Mouse (Mus musculus) midbrain, postnatal 0 days (tissue): ENCODE results near the gene Khnyn. TPM values are rescaled to one million over a fixed set of nuclear protein-coding genes. Genes with fewer than 3 reads are reported as not detected.

Source experiments
- ATAC-seq: fragments of 200-750 bp; cut with Nextera tagmentation; 2 replicates; pipeline ENCODE4 v1.8.0; 2017; ENCODE audit warnings: moderate number of reproducible peaks, mild to moderate bottlenecking, moderate TSS enrichment, moderate library complexity; ENCODE audit not compliant: low FRiP score
- DNase-seq: peaks from one replicate; pipeline ENCODE4 v3.0.0-alpha.2; 2015; ENCODE audit warnings: low spot score
- H3K27ac ChIP-seq: fragments of 300-500 bp; sonication (generic); 2 replicates; pipeline ENCODE4 v1.5.1; 2014; ENCODE audit warnings: low read depth, mild to moderate bottlenecking, low read length, mixed read lengths
- H3K27me3 ChIP-seq: fragments of 300-500 bp; sonication (generic); 2 replicates; pipeline ENCODE4 v1.6.1; 2014; ENCODE audit warnings: low read length, control low read depth, mixed read lengths; ENCODE audit not compliant: insufficient read depth
- H3K36me3 ChIP-seq: fragments of 300-500 bp; sonication (generic); 2 replicates; pipeline ENCODE4 v1.6.1; 2014; ENCODE audit warnings: low read length, control low read depth, mixed read lengths; ENCODE audit not compliant: insufficient read depth
- H3K4me1 ChIP-seq: fragments of 300-500 bp; sonication (generic); 2 replicates; pipeline ENCODE4 v1.6.1; 2014; ENCODE audit warnings: mild to moderate bottlenecking, control low read depth, antibody characterized with exemption, low read length, mixed read lengths; ENCODE audit not compliant: insufficient read depth
- H3K4me2 ChIP-seq: fragments of 300-500 bp; sonication (generic); 2 replicates; pipeline ENCODE4 v1.6.1; 2014; ENCODE audit warnings: low read depth, mild to moderate bottlenecking, low read length, mixed read lengths; ENCODE audit not compliant: poor library complexity, severe bottlenecking
- H3K4me3 ChIP-seq: fragments of 300-500 bp; sonication (generic); 2 replicates; pipeline ENCODE4 v1.5.1; 2014; ENCODE audit warnings: low read depth, mild to moderate bottlenecking, low read length, moderate library complexity
- H3K9ac ChIP-seq: fragments of 300-500 bp; sonication (generic); replicated peaks from 2 replicates; pipeline ENCODE4 v1.6.1; 2014; ENCODE audit warnings: mild to moderate bottlenecking, low read length, moderate library complexity, mixed read lengths; ENCODE audit not compliant: poor library complexity, severe bottlenecking
- H3K9me3 ChIP-seq: fragments of 300-500 bp; sonication (generic); 2 replicates; pipeline ENCODE4 v1.6.1; 2016; ENCODE audit warnings: low read length, control low read depth
- CTCF ChIP-seq: IDR thresholded peaks from 2 replicates; pipeline ENCODE4 v1.5.1; 2016; ENCODE audit warnings: antibody characterized with exemption, mild to moderate bottlenecking
- WGBS: fragments of 180-500 bp; shearing (Covaris S2); extraction: QIAGEN DNeasy Blood & Tissue Kit; methylation state at CpG from one replicate; pipeline ENCODE4 v1.1.7; 2014; 5-methylcytosine and 5-hydroxymethylcytosine counted together
- polyA plus RNA-seq: library from polyadenylated mRNA; unstranded; fragments of >200 nt; fragmentation: Nextera tagmentation; extraction: Ambion mirVana; gene quantifications from 2 replicates; pipeline ENCODE4 v1.2.1, GENCODE M21; 2015
- total RNA-seq: library from RNA; depleted of rRNA; stranded (reverse); fragments of >200 nt; gene quantifications from 2 replicates; pipeline ENCODE4 v1.2.3, GENCODE M21; 2014

The Khnyn gene
- total and polyA plus RNA-seq, 2 experiments from 2014 or later = 6.3 to 14.2 TPM

DNA sequence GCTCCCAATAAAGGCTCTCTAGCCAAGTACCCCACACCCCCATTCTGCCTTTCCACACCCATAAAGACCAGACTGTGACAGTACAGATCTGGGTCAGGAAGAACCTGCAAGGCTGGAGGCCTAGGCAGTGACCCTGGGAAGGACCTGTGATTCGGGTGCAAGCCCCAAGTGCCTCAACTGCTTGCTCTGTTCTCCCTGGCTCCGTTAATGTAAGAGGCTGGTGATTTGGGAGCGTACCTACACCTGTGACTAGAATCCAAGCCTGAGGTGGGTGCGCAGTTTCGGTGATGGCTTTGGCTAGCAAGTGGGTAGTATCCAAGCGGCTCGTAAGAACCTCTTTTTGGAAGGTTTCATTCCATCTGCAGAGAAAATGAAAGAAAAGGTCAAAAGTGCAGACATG, 14.2 kb downstream of the Khnyn start:
- H3K4me3 ChIP-seq = no peak overlapping the region
- no peak overlapping the region for H3K27ac ChIP-seq
- peaks cover 42% of the 10 kb centered on the region for H3K36me3 ChIP-seq
- H3K27me3 ChIP-seq = no peaks in the 10 kb centered on the region
- no peak overlapping the region for H3K9ac ChIP-seq
- peaks cover 4% of the 10 kb centered on the region; the same call in 1 of the 2 replicates for H3K4me1 ChIP-seq
- no peak for ATAC-seq
- H3K4me2 ChIP-seq = peak overlapping the region; percentile 84
- no peak for DNase-seq
- no peaks in the 10 kb centered on the region for H3K9me3 ChIP-seq
- 90% methylated on average over 7 of the region's 7 CpGs for WGBS
- TF ChIP-seq CTCF = no peak

DNA sequence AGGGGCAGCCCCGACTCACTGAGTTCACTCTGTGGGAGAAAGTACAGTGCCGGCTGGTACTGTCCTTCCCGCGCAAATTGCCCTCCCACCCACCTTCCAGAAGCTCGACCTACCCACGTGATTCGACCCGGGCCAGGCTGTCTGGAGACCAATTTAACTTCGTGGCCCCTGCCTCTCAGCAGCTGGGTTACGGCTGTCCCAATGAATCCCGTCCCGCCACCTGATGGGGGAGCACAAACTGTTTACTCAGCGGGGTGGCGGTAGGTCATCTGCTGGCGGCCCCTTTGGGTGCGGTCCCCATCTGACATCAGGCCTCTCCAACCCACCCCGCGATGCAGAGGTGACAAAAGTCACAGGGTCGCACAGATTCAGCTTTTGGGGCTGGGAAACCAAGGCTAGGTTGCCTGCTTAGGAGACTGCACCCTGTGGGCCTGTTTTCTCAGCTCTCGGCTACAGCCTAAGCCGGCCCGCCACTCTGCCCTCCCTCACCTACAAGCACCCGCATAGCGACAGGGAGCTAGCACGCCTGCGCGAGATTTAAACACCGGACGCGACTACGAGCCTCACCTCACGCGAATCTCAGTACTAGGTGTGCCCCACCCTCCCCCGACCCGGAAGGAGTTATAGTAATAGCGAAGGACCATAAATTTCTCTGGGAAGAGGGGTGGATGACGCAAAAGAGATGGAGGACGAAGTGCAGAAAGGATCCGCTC, 15.1 kb downstream of the Khnyn start, which contains the start of gene Sdr39u1:
TSS of gene Sdr39u1 (minus strand) at position 593 of the 713 bp plus-strand sequence.
- ATAC-seq = peak; percentile 96
- H3K9ac ChIP-seq = peak within 1 kb of the TSS; percentile 77
- no peaks in the 10 kb centered on the region for H3K9me3 ChIP-seq
- DNase-seq = peak; percentile 97
- peak; percentile 21; the same call in 1 of the 2 replicates for TF ChIP-seq CTCF
- H3K36me3 ChIP-seq = peaks cover 33% of the 10 kb centered on the region
- peak within 1 kb of the TSS; percentile 89 for H3K27ac ChIP-seq
- peak within 1 kb of the TSS; percentile 48 for H3K4me3 ChIP-seq
- H3K27me3 ChIP-seq = no peaks in the 10 kb centered on the region
- peaks cover 4% of the 10 kb centered on the region; the same call in 1 of the 2 replicates for H3K4me1 ChIP-seq
- peak within 1 kb of the TSS; percentile 84 for H3K4me2 ChIP-seq
- WGBS = 2% methylated on average over 39 of the region's 39 CpGs

GRCm38 (mm10) chr14:55900414-55900755, 15.6 kb downstream of the Khnyn start:
- Histone ChIP-seq H3K4me3 (peak overlapping the region; percentile 48), H3K9ac (peak overlapping the region; percentile 77), H3K36me3 (peaks cover 27% of the 10 kb centered on the region), H3K4me1 (peaks cover 4% of the 10 kb centered on the region; the same call in 1 of the 2 replicates), H3K9me3 (no peaks in the 10 kb centered on the region), H3K4me2 (peak overlapping the region; percentile 84), H3K27ac (peak overlapping the region; percentile 89), H3K27me3 (no peaks in the 10 kb centered on the region)
- ATAC-seq (peak; percentile 53), DNase-seq (no peak)
- 6% methylated on average over 12 of the region's 12 CpGs for WGBS
- no peak for TF ChIP-seq CTCF

- Histone ChIP-seq H3K4me3 (no peak overlapping the region), H3K27ac (no peak overlapping the region), H3K4me1 (no peaks in the 10 kb centered on the region; the same call in 1 of the 2 replicates), H3K36me3 (no peaks in the 10 kb centered on the region), H3K27me3 (no peaks in the 10 kb centered on the region), H3K4me2 (no peak overlapping the region), H3K9me3 (no peaks in the 10 kb centered on the region), H3K9ac (no peak overlapping the region)
- WGBS = 26% methylated on average over 1 of the region's 1 CpGs
- DNase-seq = no peak
- peak; percentile 54 for TF ChIP-seq CTCF
- no peak for ATAC-seq
These were observed 20.8 kb downstream of the Khnyn start for GRCm38 (mm10) chr14:55905518-55905917.

GRCm38 (mm10) chr14:55913406-55913805, 28.7 kb downstream of the Khnyn start:
- H3K9ac ChIP-seq = no peak overlapping the region
- DNase-seq (no peak), ATAC-seq (no peak)
- WGBS = 64% methylated on average over 4 of the region's 4 CpGs
- H3K36me3 ChIP-seq = no peaks in the 10 kb centered on the region
- H3K27ac ChIP-seq = no peak overlapping the region
- H3K4me1 ChIP-seq = no peaks in the 10 kb centered on the region
- H3K27me3 ChIP-seq = no peaks in the 10 kb centered on the region
- no peak overlapping the region for H3K4me2 ChIP-seq
- no peaks in the 10 kb centered on the region for H3K9me3 ChIP-seq
- TF ChIP-seq CTCF = no peak
- no peak overlapping the region for H3K4me3 ChIP-seq
